In genomic region chr10:86778398-86779116, GRCm38 (mm10) we compare ENCODE assay signal across 1 mouse cellular context.
TF ChIP-seq lines count a peak whose summit lies in the region.

Gene Nt5dc3, plus strand, starts transcription at chr10:86779005.

TF ChIP-seq in MEL, 35 proteins besides CTCF, POLR2A, EP300 and RAD21 (continued from another document):
- TF ChIP-seq SMC3 (IDR thresholded peaks at IDR 0.05; ENCODE audit: low read depth, low read length) (no peak), POLR2AphosphoS5 (IDR thresholded peaks at IDR 0.05; ENCODE audit: borderline replicate concordance, low read depth, low read length) (no peak), ZNF384 (IDR thresholded peaks at IDR 0.05; ENCODE audit: low read depth, low read length) (no peak), MAX (IDR thresholded peaks at IDR 0.05; ENCODE audit: low read length) (peak; percentile 78), ETS1 (IDR thresholded peaks at IDR 0.05; ENCODE audit: low read depth, low read length) (peak; percentile 95)
